Mouse (Mus musculus): ENCODE data around the gene Klhl12. TPM values are rescaled to one million over a fixed set of nuclear protein-coding genes. Genes with fewer than 3 reads are reported as not detected.
"Not testable (repeated sequence)": the region's sequence is repeated elsewhere in the genome, so short reads cannot be mapped to it uniquely, and the experiment has no call there.

Gene Klhl12
- polyA plus RNA-seq, 1 experiment from 2014 or later = 24.7 TPM

GRCm38 (mm10) chr1:134515891-134516290, 60.6 kb downstream of the Klhl12 start:
- Histone ChIP-seq H3K36me3 (ENCODE audit: control insufficient read depth, insufficient read depth, low read length) (no peaks in the 10 kb centered on the region), H3K4me2 (ENCODE audit: low read depth, low read length) (no peak overlapping the region), H3K9me3 (ENCODE audit: control insufficient read depth, low read length) (no peaks in the 10 kb centered on the region), H3K27ac (replicated peaks; ENCODE audit: low read depth, low read length) (peak overlapping the region; percentile 79), H3K9ac (ENCODE audit: low read depth, low read length) (no peak overlapping the region), H3K4me1 (ENCODE audit: control insufficient read depth, insufficient read depth, low read length) (peaks cover 21% of the 10 kb centered on the region), H3K27me3 (replicated peaks; ENCODE audit: control insufficient read depth, insufficient read depth, low read length) (peaks cover 18% of the 10 kb centered on the region), H3K4me3 (ENCODE audit: low read depth, low read length) (no peak overlapping the region)
- no peak for ATAC-seq (ENCODE audit: low read depth)
- 57% methylated on average over 2 of the region's 2 CpGs for WGBS
- peak; percentile 65 for DNase-seq (ENCODE audit: low spot score)

DNA sequence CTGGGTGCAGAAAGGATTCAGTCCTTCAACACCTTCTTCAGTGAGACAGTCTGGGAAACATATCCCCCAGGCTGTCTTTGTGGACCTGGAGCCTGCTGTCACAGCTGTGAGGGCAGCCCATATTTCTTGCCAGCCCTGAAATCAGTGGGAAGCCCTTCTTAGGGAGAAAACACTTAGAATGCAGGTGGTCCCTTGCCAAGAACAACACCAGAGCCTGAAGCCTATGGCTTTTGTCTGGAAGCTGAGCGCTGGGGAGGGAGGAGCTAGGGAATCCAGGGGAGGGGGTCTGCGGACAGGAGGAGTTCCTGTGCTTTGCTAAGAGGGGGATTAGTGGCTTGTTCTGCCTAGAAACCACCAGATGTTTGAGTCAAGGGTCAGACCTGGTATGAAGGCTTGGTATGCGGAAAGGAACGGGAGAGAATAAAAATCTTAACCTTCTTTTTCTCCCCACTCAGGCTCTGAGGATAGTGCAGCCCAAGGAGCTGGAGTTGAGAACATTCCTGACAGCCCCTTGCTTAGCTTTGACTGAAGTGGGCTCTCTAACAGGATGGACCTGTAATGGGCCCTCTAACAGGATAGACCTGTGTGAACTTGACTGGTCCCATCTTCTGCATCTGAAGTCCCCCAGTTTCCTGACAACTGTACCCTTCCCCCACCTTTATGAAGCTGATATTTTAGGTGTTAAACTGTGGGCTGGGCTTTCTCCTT, 61.3 kb downstream of the Klhl12 start:
- peak overlapping the region; percentile 79 for H3K27ac ChIP-seq (replicated peaks; ENCODE audit: low read depth, low read length)
- no peak overlapping the region for H3K9ac ChIP-seq (ENCODE audit: low read depth, low read length)
- peak; percentile 58 for ATAC-seq (ENCODE audit: low read depth)
- WGBS = 8% methylated on average over 4 of the region's 4 CpGs
- H3K9me3 ChIP-seq (ENCODE audit: control insufficient read depth, low read length) = no peaks in the 10 kb centered on the region
- no peaks in the 10 kb centered on the region for H3K36me3 ChIP-seq (ENCODE audit: control insufficient read depth, insufficient read depth, low read length)
- H3K27me3 ChIP-seq (replicated peaks; ENCODE audit: control insufficient read depth, insufficient read depth, low read length) = peaks cover 18% of the 10 kb centered on the region
- no peak overlapping the region for H3K4me3 ChIP-seq (ENCODE audit: low read depth, low read length)
- H3K4me1 ChIP-seq (ENCODE audit: control insufficient read depth, insufficient read depth, low read length) = peaks cover 21% of the 10 kb centered on the region
- peak overlapping the region; percentile 11; the same call in 1 of the 2 replicates for H3K4me2 ChIP-seq (ENCODE audit: low read depth, low read length)
- peak; percentile 93 for DNase-seq (ENCODE audit: low spot score)

- not testable (repeated sequence) for H3K27ac ChIP-seq (replicated peaks; ENCODE audit: low read depth, low read length); H3K4me2 ChIP-seq (ENCODE audit: low read depth, low read length); DNase-seq (ENCODE audit: low spot score); H3K36me3 ChIP-seq (ENCODE audit: control insufficient read depth, insufficient read depth, low read length); H3K9me3 ChIP-seq (ENCODE audit: control insufficient read depth, low read length); H3K4me3 ChIP-seq (ENCODE audit: low read depth, low read length); H3K27me3 ChIP-seq (replicated peaks; ENCODE audit: control insufficient read depth, insufficient read depth, low read length); ATAC-seq (ENCODE audit: low read depth); H3K9ac ChIP-seq (ENCODE audit: low read depth, low read length)
- WGBS = 92% methylated on average over 14 of the region's 14 CpGs
- peaks cover 16% of the 10 kb centered on the region for H3K4me1 ChIP-seq (ENCODE audit: control insufficient read depth, insufficient read depth, low read length)
Measured at GRCm38 (mm10) chr1:134517841-134518240, 62.5 kb downstream of the Klhl12 start.

GRCm38 (mm10) chr1:134518677-134519076, 63.3 kb downstream of the Klhl12 start:
- no peak overlapping the region for H3K4me3 ChIP-seq (ENCODE audit: low read depth, low read length)
- peak; percentile 95 for DNase-seq (ENCODE audit: low spot score)
- no peaks in the 10 kb centered on the region for H3K27me3 ChIP-seq (replicated peaks; ENCODE audit: control insufficient read depth, insufficient read depth, low read length)
- no peak overlapping the region for H3K27ac ChIP-seq (replicated peaks; ENCODE audit: low read depth, low read length)
- H3K4me1 ChIP-seq (ENCODE audit: control insufficient read depth, insufficient read depth, low read length) = peaks cover 13% of the 10 kb centered on the region
- H3K9me3 ChIP-seq (ENCODE audit: control insufficient read depth, low read length) = no peaks in the 10 kb centered on the region
- no peak overlapping the region for H3K9ac ChIP-seq (ENCODE audit: low read depth, low read length)
- WGBS = 11% methylated on average over 7 of the region's 7 CpGs
- ATAC-seq (ENCODE audit: low read depth) = peak; percentile 77
- H3K36me3 ChIP-seq (ENCODE audit: control insufficient read depth, insufficient read depth, low read length) = no peaks in the 10 kb centered on the region
- no peak overlapping the region for H3K4me2 ChIP-seq (ENCODE audit: low read depth, low read length)

- not testable (repeated sequence) for H3K4me2 ChIP-seq (ENCODE audit: low read depth, low read length); H3K9me3 ChIP-seq (ENCODE audit: control insufficient read depth, low read length); H3K27ac ChIP-seq (replicated peaks; ENCODE audit: low read depth, low read length); H3K36me3 ChIP-seq (ENCODE audit: control insufficient read depth, insufficient read depth, low read length); H3K27me3 ChIP-seq (replicated peaks; ENCODE audit: control insufficient read depth, insufficient read depth, low read length); H3K9ac ChIP-seq (ENCODE audit: low read depth, low read length); DNase-seq (ENCODE audit: low spot score); ATAC-seq (ENCODE audit: low read depth); H3K4me3 ChIP-seq (ENCODE audit: low read depth, low read length)
- WGBS = 91% methylated on average over 5 of the region's 5 CpGs
- H3K4me1 ChIP-seq (ENCODE audit: control insufficient read depth, insufficient read depth, low read length) = peaks cover 11% of the 10 kb centered on the region
Measured at GRCm38 (mm10) chr1:134519201-134519600, 63.9 kb downstream of the Klhl12 start.

GRCm38 (mm10) chr1:134520001-134520721, 64.8 kb downstream of the Klhl12 start:
- WGBS = 76% methylated on average over 8 of the region's 8 CpGs
- H3K4me2 ChIP-seq (ENCODE audit: low read depth, low read length) = no peak overlapping the region
- ATAC-seq (ENCODE audit: low read depth) (no peak), DNase-seq (ENCODE audit: low spot score) (no peak)
- H3K27me3 ChIP-seq (replicated peaks; ENCODE audit: control insufficient read depth, insufficient read depth, low read length) = no peaks in the 10 kb centered on the region
- no peaks in the 10 kb centered on the region for H3K9me3 ChIP-seq (ENCODE audit: control insufficient read depth, low read length)
- H3K36me3 ChIP-seq (ENCODE audit: control insufficient read depth, insufficient read depth, low read length) = no peaks in the 10 kb centered on the region
- no peak overlapping the region for H3K4me3 ChIP-seq (ENCODE audit: low read depth, low read length)
- no peak overlapping the region for H3K27ac ChIP-seq (replicated peaks; ENCODE audit: low read depth, low read length)
- no peak overlapping the region for H3K9ac ChIP-seq (ENCODE audit: low read depth, low read length)
- H3K4me1 ChIP-seq (ENCODE audit: control insufficient read depth, insufficient read depth, low read length) = peaks cover 11% of the 10 kb centered on the region

GRCm38 (mm10) chr1:134521163-134521562, 65.8 kb downstream of the Klhl12 start:
- WGBS = 83% methylated on average over 7 of the region's 7 CpGs
- H3K4me1 ChIP-seq (ENCODE audit: control insufficient read depth, insufficient read depth, low read length) = peaks cover 5% of the 10 kb centered on the region
- no peak overlapping the region for H3K4me3 ChIP-seq (ENCODE audit: low read depth, low read length)
- ATAC-seq (ENCODE audit: low read depth) (no peak), DNase-seq (ENCODE audit: low spot score) (no peak)
- H3K36me3 ChIP-seq (ENCODE audit: control insufficient read depth, insufficient read depth, low read length) = no peaks in the 10 kb centered on the region
- no peaks in the 10 kb centered on the region for H3K27me3 ChIP-seq (replicated peaks; ENCODE audit: control insufficient read depth, insufficient read depth, low read length)
- no peak overlapping the region for H3K4me2 ChIP-seq (ENCODE audit: low read depth, low read length)
- H3K9ac ChIP-seq (ENCODE audit: low read depth, low read length) = no peak overlapping the region
- H3K9me3 ChIP-seq (ENCODE audit: control insufficient read depth, low read length) = no peaks in the 10 kb centered on the region
- H3K27ac ChIP-seq (replicated peaks; ENCODE audit: low read depth, low read length) = no peak overlapping the region

DNA sequence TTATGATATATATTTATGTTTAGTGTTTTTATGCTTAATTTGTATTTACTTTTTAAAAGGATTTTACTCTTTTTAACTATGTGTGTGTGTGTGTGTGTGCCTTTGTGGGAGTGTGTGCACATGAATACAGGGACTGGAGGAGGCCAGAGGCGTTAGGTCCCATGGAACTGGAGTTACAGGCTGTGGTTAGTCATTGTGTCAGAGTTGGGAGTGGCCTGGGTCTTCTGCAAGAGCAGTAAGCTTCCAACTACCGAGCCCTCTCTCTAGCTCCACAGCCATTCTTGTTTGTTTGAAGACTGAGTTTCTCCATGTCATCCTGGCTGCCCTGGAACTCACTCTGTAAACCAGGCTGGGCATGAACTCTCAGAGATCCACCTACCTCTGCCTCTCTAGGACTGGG, 67.0 kb downstream of the Klhl12 start:
- H3K27me3 ChIP-seq (replicated peaks; ENCODE audit: control insufficient read depth, insufficient read depth, low read length) = no peaks in the 10 kb centered on the region
- no peaks in the 10 kb centered on the region for H3K36me3 ChIP-seq (ENCODE audit: control insufficient read depth, insufficient read depth, low read length)
- ATAC-seq (ENCODE audit: low read depth) (no peak), DNase-seq (ENCODE audit: low spot score) (no peak)
- H3K4me2 ChIP-seq (ENCODE audit: low read depth, low read length) = no peak overlapping the region
- no peaks in the 10 kb centered on the region for H3K4me1 ChIP-seq (ENCODE audit: control insufficient read depth, insufficient read depth, low read length)
- H3K9ac ChIP-seq (ENCODE audit: low read depth, low read length) = no peak overlapping the region
- WGBS = 61% methylated on average over 2 of the region's 2 CpGs
- H3K9me3 ChIP-seq (ENCODE audit: control insufficient read depth, low read length) = no peaks in the 10 kb centered on the region
- H3K4me3 ChIP-seq (ENCODE audit: low read depth, low read length) = no peak overlapping the region
- no peak overlapping the region for H3K27ac ChIP-seq (replicated peaks; ENCODE audit: low read depth, low read length)
